Mouse (Mus musculus): ENCODE results near the gene Ndufc2.

Ndufc2 gene

DNA sequence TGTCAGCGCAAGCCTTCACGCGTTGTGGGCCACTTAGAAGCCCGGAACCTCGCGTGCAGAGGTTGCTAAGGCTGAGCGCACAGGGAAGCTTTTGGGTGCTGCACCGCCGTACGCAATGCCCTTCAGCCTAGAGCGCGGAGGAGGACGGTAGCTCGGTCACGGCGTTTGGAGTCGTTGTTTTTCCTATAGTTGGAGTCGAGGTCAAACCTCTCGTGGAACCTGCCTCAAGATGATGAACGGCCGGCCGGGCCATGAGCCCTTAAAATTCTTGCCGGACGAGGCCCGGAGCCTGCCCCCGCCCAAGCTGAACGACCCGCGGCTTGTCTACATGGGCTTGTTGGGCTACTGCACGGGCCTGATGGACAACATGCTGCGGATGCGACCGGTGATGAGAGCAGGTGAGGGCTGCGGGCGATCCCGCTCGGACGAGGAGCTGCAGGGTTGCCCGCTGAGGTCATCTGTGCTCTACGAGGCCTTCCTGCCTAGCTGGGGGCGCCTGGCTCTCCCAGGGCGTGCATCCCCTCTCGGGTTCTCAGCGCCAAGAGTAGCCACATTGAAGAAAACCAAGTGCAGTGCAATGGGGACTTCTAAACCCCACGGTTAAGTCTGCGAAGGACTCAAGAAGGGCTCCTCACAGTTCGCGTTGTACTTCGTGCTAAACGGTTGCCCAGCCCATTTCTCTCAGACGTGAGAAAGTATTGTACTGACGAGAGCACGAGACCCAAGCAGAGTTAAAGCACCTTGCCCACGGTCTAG, at the start of gene Ndufc2:
Gene Ndufc2 (plus strand): TSS at position 44 of the 756 bp plus-strand sequence.
- DNase-seq (ENCODE audit: extremely low read depth, low read depth, low spot score): no peak

DNA sequence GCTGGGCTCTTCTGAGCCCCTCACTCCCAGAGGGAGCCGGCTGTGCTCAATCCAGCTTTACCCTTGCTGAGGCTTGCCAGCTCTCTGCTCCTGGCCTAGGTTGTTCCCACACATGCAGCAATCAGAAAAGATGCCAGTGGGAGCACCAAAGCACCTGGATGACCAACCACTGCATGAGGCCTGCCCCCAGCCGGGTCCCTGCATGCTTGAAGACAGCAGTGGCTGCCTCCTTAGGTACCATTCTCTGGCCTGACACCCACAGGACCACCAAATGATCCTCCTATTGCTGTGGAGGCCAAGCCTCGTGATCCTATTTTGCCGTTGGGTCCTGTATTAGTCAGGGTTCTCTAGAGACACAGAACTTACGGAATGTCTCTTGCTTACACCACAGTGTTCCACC, 48.9 kb upstream of the Ndufc2 start:
- DNase-seq (ENCODE audit: extremely low read depth, low read depth, low spot score): no peak

DNA sequence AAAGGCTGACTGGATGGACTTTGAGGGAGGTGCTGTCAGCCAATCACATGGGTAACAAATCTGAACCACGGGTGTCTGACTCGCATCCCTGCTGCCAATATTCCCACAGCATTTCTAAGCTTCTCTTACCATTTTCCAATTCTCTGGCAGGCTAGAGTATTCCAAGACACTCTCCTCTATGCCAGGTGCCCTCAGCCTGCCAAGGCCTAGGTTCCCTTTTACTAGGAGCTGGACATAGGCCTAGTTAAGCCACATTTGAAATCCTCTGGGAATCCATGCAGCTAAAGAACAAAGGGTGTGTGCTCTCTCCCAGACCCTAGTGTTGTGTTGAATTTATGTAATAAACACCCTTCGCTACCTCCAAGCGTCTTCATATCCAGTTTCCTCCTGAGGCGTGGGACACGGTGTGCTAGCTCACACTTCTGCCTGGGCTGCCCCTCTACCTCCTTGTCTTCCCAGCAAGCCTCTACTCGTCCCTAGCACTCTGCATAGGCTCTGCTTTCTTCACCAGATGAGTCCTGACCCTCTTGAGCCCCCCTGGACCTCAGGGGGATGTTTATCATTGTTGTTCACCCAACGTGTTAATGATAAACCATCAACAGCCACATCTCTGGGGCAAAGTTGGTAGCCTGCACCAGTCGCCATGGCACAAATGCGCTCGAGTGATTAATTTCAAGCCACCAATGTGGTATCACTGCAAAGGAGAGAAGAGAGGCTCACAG, 47.9 kb upstream of the Ndufc2 start:
- no peak for DNase-seq (ENCODE audit: extremely low read depth, low read depth, low spot score)

DNA sequence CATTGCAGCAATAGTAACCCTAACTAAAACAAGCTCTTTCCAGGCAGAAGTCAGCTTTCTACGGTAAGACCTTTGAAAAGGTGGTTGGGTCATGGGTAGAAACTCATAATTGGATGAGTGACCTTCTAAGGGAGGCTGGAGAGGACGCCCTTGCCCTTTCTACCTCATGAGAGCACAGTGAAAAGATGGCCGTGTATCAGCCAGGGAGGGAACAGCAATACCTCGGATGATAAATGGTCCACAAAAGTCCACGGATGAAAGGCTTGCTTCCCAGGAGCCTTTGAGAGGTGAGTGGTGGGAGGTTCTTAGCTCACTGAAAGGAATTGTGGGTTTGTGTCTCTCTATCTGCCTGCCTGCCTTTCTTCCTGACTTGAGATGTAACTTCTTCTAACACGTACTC, 46.4 kb upstream of the Ndufc2 start:
- DNase-seq (ENCODE audit: extremely low read depth, low read depth, low spot score): no peak

DNA sequence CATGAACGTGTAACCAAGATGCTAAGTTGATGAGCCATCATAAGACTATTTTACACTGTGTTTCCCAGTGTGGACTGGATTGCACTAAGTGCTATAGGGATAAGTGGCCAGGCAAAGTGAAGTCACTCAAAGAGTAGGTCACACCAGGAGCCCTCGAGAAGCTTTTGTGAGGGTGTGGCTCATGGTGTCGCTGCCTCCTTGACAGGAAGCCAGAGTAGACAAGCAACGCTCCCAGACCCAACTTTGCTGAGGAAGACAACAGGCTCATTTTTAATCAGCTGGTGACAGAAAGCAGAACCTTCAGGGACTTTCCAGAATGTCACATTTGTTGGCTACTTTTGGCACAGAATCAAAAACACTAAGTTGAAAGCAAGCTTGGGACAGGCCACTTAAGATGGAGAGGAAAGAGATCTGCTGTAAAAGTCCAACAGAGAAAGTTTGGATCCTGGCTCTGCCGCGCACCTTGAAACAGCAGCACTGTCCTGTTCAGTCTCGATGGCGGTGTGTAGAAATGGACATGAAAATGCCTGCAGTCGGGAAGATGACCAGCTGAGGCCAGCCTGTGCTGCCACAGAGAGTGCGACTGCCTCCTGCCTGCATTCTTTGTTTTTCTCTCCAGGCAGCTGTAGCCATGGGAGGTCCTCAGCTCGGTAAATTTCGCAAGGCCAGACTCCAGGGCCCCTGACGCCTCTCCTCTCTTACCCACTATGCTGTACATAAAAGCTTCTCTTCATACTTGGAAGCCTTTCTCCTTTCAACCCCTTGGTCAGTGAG, 44.5 kb upstream of the Ndufc2 start:
- no peak for DNase-seq (ENCODE audit: extremely low read depth, low read depth, low spot score)

DNA sequence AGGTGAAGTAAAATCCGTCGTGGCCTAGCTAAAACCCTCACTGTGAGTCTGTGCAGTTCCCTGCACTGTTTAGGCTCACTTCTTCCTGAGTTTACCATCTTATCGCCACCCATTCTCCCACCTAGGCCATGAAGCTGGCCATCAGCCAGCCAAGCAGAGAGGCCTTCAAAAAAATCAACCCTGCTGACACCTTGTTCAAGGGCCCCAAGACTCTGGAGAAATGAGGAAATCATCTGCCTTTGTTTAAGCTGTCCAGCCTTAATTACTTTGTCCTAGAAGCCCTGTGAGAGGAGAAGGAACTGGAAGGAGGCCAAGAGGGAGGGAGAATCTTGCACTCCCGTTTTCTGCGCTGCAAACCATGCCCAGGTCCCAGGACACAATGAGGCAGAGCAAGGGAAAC, 43.5 kb upstream of the Ndufc2 start:
- DNase-seq (ENCODE audit: extremely low read depth, low read depth, low spot score): no peak

DNA sequence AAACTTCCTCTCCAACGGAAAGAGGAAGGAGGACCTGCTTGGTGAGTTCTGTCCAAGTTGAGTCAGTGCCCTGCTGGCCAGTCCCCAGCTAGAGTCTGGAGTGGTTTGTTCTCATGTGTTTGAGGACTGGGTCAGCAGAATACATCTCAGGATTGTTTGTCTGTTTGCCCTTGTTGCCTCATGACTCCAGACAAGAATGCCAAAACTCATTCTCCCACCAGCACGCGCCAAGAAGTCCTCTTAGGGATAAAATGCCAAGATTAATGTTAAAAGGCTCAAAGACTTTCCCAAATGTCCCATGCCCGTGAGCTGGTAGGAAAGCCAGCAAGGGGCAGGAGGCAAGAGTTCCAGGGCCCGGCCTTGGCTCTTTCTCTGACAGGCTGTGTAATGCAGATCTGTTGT, 42.9 kb upstream of the Ndufc2 start:
- no peak for DNase-seq (ENCODE audit: extremely low read depth, low read depth, low spot score)

DNA sequence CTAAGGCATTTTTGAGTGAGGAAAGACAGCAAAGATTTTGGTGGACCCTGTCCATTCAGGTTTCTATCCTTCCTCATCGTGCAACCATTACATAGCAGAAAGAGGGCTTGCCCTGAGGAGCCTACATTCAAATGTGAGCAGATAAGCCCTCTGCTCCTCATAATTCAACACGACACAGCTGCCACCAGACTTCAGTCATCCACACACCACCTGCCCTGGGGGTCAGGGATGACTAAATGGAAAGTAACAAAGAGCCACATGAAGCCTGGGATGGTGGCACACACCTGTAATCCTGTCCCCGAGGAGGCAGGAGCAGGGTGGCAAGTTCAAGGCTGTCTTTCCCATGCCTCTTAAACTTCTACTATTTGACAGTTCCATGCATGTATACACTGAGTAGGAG, 42.0 kb upstream of the Ndufc2 start:
- no peak for DNase-seq (ENCODE audit: extremely low read depth, low read depth, low spot score)

DNA sequence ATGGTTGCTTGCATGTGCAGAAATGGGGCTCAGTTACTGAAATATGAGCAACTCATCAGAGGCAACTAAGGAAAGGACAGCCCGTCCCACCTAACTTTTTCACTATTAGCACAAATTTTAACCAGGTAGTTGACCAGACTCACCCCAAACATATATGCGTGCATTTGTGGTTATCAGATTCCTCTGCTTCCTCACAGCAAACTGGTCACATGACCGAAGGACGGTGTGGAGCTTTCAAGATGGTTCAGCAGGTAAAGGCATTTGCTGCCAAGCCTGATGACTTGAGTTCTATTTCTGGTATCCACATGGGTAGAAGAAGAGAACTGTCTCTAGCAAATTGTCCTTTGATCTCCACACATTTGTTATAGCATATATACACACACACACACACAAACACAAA, 41.5 kb upstream of the Ndufc2 start:
- DNase-seq (ENCODE audit: extremely low read depth, low read depth, low spot score): no peak

DNA sequence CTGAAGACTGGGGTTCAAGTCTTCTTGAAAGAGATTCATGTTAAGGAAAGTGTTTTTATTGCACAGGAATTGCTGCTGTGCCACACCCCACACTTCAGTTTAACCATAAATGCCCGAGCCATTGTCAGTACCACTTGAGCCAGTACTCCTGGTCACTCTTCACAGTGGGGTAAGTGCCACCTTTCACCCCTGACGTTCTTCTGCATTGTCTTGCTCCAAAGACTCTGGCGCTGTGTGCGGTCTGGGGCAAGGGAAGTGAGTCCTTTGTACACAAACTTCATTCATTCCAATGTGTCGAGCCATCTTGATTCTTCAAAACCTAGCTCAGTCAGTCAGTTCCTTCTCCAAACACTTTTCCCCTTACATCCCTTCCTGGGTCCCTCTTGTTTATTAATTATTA, 39.6 kb upstream of the Ndufc2 start:
- no peak for DNase-seq (ENCODE audit: extremely low read depth, low read depth, low spot score)

DNA sequence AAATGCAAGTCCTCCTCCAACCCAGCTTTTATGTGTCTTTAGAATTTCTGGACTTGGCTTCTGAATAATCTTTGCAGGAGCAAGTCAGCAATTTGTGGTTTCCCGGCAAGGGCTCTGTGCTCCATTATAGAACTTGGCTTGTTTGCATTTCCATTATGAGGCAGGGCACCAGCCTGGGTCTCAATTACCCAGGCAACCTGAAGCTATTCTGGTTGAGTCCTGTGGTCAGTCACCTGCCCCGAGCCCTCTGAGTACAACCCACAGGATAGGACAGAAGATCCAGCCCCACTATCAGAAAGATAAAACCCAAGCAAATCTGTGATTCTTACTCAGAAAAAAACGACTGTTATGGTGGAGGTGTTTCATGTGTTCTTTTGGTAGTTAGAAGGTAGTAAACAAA, 38.8 kb upstream of the Ndufc2 start:
- DNase-seq (ENCODE audit: extremely low read depth, low read depth, low spot score): no peak

DNA sequence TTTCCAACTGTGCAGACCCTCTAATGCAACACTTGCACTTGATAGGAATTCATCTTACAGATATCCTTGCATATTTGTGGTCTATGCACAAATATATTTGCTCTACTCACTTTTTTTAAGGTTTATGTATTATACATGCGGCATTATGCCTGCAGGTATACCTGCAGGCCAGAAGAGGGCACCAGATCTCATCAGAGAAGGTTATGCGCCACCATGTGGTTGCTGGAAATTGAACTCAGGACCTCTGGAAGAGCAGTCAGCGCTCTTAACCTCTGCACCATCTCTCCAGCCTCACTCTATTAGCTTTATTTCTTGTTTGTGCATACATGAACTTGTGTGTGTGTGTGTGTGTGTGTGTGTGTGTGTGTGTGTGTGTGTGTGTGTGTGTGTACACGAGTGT, 38.3 kb upstream of the Ndufc2 start:
- no peak for DNase-seq (ENCODE audit: extremely low read depth, low read depth, low spot score)

DNA sequence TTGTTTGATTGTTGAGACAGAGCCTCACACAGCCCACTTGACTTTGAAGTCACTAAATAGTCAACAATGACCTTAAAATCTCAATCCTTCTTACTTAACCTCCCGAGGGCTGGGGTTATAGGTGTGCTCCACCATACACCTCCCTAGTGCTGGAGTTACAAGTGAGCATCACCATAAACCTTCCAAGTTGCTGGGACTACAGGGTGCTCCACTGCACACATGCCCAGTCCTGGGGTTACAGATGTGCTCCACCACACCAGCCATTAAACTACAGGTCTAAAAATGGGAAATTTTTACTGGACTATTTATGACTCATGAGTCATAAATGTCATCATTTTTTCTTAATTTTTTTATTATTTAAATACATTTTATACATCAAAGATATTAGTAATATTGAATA, 33.9 kb upstream of the Ndufc2 start:
- no peak for DNase-seq (ENCODE audit: extremely low read depth, low read depth, low spot score)

DNA sequence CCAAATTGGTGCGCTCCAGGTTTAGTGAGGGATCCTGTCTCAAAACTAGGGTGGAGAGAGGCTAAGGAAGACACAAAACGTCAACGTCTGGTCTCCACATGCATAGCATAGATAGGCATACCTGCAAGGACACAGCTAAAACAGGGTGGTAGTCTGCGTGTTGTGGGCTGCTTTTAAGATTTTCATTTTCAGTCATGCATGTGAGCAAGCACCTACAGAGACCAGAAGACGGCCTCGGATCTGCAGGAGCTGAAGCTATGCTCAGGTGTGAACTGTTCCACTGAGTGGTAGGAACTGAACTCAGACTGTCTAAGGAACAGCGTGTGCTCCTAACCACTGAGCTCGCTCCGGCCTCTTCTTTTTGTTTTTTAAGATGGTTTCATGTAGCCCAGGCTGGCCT, 24.7 kb upstream of the Ndufc2 start:
- DNase-seq (ENCODE audit: extremely low read depth, low read depth, low spot score): no peak

DNA sequence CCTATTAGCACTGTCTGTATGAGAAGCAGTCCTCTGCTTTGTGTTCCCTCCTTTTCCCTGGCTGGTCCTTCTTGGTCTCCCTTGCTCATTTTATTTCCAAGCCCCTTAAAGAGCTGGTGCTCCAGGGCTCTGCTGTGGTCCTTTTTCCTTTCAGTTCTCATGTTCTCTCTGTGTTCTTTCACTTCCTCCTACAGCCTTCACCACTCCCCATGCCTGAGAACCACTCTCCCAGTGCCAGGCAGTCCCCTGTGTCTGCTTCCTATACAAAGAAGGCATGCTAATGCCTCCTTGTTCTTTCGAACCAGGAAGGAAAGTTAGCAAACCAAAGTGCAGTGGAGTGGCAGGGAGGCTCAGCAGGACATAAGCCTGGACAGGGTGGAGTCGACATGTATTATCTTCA, 23.9 kb upstream of the Ndufc2 start:
- no peak for DNase-seq (ENCODE audit: extremely low read depth, low read depth, low spot score)

DNA sequence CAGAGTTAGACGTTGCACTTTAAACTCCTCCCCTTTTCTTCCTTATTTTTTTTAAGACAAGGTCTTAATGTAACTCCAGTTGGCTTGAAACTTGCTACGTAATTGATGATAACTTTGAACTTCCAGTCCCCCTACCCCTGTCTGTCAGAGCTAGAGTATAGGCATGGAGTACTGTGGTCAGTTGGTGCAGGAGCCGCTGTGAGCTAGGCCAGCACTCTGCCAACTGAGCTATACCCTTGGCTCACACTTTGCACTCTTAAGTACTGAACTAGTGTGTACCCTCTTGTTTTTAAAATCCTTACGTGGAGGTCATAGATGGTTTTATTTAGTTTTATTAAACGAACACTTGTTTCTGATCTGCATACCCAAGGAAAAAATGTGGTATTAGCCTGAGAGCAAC, 20.5 kb upstream of the Ndufc2 start:
- DNase-seq (ENCODE audit: extremely low read depth, low read depth, low spot score): no peak

DNA sequence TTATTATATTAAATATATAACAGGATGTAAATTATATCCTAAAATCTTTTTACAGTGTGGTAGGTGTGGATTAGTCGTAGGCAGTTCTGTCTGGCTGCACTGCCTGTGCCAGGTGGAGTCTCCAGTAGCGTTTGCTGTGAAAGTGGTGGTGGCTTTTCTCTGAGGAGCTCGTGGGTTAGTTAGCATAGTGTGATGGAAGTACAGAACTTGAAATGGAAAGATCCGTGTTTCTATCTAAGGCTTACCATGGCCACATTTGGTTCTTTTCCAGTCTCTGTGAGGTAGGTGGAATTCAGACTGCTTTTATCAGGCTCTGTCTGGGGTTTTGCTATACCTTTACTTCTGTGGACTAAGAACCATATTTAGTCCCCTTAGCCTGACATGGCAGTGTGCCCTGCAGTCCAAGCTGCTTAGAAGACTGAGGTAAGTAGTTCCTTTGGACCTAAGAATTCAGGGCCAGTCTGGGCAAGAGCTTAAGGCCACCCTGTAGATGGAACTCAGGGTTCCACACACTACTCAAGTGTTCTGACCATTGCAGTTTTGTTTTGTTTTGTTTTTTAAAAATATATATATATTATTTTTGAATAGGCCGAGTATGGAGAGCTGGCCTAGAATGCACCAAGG, 19.2 kb upstream of the Ndufc2 start:
- DNase-seq (ENCODE audit: extremely low read depth, low read depth, low spot score): no peak

DNA sequence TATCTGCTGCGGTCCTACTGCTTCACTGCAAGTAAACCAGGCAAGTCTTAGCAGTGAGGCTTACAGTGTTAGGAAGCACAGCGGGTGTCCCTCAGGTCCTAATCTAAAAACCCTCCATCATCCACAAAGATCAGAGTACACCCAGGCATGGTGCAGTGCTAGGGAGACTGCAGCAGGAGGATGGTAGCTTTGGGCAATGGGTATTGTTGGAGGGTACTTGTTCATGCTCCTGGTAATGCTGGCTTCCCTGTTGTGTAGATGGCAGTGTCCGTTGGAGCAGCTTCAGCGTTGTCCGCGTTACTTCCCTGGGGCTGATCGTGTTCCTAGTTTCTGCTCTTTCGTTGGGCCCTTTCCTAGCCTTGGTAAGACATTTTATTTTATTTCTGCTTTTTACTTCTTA, 17.1 kb upstream of the Ndufc2 start:
- DNase-seq (ENCODE audit: extremely low read depth, low read depth, low spot score): no peak

DNA sequence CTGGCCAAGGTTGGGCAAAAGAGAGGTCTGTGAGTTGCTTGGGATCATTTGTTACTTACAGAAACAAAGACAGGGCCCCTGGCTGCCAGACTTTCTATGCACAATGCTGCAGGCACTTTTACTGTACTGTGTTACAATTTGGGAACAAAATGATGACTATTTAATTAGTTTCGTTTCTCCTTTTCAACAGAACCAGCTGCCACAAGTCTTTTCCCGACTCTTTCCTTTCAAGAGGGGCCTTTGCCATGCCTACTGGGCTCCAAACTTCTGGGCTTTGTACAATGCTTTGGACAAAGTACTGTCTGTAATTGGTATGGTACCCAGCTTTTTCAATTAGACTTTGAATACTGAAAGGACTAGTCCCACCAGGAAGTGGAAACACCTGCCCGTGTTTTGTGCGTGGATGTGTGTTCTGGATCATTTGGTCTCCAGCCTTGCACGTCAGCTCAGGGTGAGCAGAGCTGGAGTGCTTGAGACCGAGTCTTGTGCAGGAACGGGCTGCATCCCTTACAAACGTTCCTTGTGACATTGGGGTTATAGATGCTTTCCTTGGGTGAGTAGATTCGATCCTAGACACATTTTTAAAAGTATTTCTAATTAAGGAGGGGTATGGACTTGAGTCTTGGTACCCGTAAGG, 16.2 kb upstream of the Ndufc2 start:
- no peak for DNase-seq (ENCODE audit: extremely low read depth, low read depth, low spot score)

DNA sequence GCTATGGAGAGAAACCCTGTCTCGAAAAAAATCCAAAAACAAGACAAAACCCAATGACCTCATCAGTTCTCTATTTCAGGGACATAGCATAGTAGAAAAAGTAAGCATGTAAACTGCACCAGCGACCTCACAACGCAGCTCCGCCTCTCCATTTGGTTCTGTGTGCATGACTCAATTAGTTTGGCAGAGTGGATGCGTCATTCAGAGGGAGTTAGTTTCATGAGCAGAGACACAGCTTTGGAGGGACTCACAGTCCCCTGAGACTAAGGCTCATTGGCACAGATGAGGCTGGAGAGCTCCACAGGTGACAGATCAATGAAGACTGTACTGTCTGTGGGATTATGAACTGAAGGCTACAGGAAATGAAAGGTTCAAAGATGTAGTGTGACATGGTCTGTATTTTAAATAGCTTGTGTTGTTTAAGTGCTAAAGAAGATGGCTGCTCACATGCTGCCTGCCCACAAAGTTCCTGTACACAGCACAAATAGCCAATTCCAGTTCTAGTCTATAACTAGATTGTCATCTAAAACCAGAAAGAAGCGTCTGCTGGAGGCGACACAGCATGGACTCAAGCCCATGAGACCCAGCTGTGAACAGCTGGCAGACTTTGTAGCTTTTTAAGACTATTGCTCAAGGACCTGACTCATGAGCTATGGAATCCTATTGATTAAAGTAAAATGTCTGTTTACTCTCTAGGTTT, 13.5 kb upstream of the Ndufc2 start:
- no peak for DNase-seq (ENCODE audit: extremely low read depth, low read depth, low spot score)

Measured in fat pad, adult 2 months (tissue).